Mouse (Mus musculus) thymus, postnatal 10 days (tissue): ENCODE measurements around the gene Txndc5.

Source experiments
- DNase-seq, 2 experiments: peaks; one replicate each; pipeline ENCODE4 v3.0.0; 2021; ENCODE audit warnings: low spot score in 2 of 2

Gene Txndc5

GRCm38 (mm10) chr13:38463410-38463809 lies 65.2 kb downstream of the Txndc5 start:
- no peak for DNase-seq

- DNase-seq = no peak
Observed at GRCm38 (mm10) chr13:38451446-38451845, 77.2 kb downstream of the Txndc5 start.
